Mouse (Mus musculus) retina, embryonic 14.5 days (tissue): ENCODE results near the gene Vps16.

Source experiments
- DNase-seq: peaks from one replicate; pipeline ENCODE4 v3.0.0-alpha.2; 2015; ENCODE audit warnings: low spot score

The Vps16 gene

DNA sequence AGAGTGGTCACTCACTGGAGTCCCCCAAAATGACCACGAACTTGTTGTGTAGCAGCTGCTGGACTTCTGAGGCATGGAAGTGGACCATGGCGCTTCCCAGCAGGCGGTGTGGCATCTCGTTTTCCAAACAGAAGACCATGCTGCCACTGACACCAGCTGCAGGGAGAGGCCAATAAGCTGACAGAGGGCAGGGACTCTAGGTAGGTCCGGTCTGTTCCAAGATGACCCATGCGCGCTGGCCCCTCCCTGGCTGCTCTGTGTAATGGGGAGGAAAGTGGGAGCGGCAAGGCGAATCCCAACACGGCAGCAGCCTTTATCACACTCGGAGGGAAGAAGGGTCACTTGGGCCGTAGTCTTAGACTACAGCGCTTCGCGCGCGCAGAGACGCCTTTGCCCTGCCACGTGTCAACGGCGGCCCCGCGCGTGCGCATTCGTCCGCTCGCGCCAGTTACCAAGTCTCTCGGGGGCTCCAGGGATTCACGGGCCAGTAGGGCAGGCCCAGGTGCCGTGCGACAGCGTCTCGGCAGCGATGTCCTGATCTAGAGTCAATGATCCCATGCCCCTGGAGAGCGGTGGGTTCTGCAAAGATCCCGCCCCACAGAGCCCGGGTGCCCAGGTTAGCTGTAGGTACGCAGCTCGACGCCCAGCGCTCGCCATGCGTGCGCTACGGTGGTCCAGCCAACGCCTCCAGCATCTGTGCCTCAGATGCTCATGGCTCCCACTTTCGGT lies 578 bp upstream of the Vps16 start:
- peak; percentile 84 for DNase-seq

DNA sequence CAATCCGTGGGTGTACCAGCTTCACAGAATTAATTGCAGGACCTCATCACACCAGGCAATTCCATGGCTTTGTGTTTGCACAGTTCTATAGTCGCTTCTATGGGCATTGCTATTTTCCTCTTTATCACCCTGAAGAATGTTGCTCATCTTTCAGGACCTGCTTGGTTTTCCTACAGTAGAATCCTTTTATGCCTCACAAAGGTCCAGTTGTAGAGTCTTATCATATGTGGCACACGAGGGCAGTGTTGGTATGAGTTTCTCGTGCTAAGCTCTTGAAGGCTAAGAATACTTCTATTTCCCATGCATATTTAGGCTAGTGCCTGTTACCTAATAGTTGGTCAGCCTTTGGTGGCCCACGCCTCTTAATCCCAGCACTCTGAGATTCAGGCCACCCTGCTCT lies 973 bp downstream of the Vps16 start:
- peak; percentile 27 for DNase-seq

DNA sequence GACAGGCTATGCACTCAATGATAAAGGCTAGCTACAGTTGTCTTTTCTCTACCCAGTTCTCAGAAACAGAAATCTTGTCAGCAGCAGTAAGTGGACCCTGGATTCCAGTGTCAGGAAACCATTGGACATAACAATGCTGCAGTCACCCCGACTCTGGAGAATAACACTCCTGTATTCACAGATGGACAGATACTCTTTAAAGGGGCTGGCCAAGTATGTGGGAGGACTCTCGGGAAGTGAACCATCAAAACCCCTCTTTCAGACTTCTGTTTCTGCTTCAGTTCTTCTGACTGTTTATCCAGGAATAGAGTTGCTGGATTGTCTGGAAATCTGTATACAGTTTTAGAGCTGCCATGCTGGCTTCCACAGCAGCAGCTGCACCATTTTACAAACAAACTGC lies 5.7 kb downstream of the Vps16 start:
- DNase-seq: no peak

DNA sequence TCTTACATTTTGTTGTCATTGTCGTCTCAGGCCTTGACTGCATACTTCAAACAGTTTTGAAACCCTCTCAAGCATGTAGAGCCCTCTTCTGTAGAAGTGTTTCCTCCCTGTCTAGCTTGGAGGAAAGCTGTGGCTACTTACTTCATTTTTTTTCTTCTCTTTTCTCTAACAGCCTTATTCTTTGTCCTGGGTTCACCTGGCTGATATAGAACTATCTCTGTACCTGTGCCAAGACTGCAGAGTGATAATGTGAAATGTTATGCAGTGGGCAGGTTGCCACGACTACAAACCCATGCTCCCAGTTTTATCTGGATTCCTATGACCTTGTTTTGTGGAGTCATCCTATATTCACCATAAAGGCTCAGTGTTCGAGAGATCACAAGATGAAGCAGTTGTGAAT lies 6.3 kb downstream of the Vps16 start:
- DNase-seq: no peak

DNA sequence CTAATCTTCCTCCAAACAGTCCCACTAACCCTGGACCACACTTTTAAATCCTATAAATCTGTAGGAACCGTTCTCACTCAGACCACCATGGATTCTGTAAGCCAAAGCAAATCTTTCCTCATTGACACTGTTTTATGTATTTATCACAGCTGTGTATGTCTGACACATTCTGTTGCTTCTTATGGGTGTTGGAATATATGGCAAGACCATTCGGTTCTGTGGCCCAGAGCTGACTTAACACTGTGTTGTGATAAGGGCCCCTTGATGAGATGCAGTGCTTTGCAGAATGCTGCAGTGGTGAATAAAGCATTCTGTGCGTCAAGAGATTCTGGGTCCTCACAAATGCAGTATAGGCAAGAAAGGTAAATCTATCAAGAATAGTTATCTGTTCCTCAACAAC lies 8.0 kb downstream of the Vps16 start:
- DNase-seq: no peak

DNA sequence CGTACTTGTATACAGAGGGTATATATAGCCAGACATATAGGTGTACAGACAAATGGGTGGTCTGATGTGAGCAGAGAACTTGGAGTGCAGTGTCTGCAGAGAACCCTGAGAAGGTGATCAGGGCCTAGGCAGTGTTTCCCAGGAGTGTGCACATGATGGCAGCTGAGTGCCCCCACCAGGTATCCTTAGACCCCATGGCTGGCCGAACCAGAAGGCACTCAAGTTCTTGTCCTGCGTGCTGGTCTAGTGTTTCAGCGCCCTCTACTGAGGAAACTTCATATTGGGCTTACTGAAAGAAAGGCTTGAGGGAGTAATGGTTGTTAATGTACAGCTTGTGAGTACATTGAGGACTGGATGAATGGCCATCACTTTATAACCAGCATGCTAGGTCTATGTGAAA lies 9.0 kb downstream of the Vps16 start:
- DNase-seq: peak; percentile 82

DNA sequence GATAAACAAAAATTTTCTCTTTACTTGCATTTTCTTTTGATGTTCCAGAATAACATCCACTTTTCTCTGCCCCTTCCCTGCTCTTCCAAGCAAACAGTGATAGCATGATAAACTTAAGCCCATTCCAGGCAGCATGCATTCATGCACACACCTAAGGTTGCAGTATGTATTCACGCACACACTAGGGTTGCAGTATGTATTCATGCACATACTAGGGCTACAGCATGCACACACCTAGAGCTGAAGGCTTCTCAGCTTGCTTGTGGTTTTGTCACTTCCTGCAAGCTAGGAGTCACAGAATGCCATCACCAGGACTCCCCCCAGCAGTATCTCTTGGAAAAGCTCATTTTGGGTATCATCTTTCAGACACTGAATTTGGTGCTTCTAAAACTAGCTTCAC lies 12.6 kb downstream of the Vps16 start:
- no peak for DNase-seq

DNA sequence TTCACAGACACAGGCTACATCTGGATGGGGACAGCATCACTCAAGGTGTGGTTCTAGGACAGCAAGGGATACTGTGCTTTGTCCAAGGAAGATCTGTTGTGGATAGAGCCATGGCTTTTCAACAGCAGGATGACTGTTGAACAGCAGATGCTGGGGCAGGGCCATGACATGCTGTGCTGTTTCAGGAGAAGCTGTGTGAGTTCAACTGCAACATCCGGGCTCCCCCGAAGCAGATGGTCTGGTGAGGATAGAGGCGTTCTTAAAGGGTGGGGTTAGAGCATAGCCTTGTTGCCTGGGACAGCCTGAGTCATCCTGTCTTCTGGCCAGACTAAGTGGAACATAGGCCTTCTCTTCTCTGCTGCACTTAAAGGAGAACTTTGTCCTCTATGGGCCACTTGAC lies 14.7 kb downstream of the Vps16 start:
- DNase-seq: no peak

DNA sequence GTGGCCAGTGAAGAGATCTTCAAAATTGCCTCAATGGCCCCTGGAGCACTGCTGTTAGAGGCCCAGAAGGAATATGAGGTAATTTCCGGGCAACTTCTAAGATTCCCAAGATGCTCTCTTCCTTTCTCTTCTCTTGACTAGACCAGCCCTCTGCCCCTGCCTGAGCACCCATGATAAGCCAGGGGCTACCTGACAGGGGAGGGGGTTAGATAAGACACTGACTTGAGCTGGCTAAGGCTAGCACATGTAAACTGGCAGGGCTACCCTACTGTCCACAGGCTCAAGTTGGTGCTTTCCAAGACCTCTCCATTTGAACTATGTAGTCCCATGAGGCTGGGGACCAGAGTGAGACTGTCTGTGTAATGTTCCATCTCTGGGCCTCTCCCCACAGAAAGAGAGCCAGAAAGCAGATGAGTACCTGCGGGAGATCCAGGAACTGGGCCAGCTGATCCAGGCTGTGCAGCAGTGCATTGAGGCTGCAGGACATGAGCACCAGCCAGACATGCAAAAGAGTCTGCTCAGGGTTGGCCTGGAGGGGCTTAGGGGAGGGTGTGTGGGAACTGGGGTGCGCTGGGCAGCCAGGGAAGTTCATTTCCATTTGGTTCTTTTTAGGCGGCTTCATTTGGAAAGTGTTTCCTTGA lies 15.8 kb downstream of the Vps16 start:
- no peak for DNase-seq

DNA sequence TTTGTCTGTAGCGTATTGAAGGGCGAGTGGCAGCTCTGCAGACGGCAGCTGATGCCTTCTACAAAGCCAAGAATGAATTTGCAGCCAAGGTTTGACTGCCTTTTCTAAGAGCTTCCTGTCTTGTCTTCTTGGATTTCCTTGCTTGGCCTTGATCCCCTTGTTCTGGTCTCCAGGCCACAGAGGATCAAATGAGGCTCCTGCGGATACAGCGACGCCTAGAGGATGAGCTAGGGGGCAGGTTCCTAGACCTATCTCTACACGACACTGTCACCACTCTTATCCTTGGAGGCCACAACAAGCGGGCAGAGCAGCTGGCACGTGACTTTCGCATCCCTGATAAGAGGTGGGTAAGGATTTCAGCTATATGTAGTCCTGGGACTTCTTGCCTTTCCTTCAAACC lies 18.0 kb downstream of the Vps16 start:
- no peak for DNase-seq

DNA sequence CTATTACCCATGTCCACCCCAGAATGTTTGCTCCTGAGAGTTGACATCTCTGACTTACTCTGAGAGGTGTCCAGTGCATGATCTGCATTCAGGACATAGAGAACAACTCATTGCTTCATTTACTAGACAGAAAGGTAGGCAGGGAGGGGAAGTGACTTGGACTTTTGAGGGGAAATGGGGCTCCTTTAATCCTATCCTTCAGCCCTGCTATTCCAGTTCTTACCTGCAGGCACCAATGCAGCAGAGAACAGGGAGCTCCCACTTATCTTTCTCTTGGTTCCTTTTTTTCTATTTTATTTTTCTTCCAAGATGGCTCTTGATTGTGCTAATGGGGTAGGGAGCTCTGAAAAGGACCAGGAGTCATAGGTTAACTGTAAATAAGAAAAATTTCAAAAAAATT lies 24.3 kb downstream of the Vps16 start:
- no peak for DNase-seq

DNA sequence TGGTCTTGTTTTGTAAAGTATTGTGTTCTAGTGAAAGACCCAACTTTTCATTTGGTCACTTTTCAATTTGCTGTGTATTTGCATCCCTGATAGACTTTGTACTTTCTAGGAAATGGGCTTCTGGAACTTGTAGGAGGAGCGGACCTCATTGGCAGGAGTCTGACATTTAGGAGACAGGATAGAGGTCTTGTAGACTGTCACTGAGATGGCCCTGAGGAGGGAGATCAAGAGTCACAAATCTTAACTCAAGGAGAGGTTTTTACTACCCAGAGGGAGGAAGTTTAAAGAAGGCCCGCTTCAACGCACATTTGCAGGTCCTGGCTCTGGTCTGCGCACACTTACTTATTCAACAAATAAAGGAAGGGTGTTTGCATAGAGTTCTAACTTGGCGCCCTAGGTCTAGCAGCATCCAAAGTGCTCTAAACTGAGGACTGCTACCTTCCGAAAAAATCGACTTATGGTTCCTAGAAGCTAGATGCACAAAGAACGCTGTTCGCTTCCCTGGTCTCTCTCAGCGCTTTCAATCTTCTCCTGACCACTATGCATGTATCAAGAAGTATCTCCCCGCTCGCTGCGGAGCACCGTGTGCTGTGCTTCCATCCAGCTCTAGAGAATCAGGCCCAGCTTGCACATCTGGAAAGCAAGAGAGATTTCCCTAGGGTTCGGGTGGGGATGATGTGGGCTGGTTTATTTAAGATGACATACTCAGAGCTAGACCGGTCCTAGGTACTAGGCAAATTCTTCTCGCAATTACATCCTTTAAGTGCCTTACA lies 25.1 kb downstream of the Vps16 start:
- peak; percentile 43 for DNase-seq

DNA sequence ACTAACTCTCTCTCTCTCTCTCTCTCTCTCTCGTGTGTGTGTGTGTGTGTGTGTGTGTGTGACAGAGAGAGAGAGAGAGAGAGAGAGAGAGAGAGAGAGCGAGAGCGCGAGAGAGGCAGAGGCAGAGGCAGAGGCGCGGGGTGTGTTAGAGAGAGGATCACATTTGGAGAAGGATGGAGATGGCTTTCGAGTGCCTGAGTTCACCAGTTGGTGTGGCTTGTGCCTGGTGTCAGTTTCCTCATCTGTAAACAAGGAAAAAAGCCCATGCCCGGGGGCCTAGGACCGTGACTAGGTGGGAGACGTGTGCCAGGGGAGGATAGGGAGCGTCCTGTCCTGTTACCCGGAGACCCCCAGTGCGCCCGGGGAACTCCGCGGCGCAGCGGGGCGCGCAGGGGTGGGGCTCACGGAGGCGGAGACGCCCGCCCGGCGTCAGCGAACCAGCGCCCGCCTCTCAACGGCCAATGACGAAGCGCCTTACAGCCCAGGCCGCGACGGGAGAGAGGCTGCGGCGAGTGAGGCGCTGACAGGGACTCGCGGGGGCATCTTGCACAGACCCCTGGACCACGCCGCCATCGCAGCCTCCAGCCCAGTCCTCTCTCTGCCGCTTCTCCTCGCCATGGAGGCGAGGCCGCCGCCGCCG lies 25.8 kb downstream of the Vps16 start, which contains the start of gene Ptpra:
Gene Ptpra, plus strand, starts transcription at position 485 of the 640 bp plus-strand sequence.
- peak; percentile 90 for DNase-seq

DNA sequence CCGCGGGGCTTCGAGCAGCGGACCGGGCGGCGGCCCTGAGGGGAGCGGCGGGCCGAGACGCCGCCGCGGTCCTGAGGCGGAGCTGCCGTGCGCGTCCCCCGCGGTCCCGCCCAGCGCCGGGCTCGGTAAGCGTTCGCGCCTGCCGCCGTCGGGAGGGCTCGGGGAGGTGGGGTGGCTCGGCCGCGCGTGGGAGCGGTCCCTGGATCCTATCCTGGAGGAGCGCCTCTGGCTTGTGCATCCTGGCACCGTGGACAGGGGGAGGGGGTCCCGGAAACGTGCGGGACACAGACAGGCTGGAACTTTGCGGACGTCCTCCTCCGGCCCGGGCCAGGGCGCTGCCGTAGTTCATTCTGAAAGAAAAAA lies 26.3 kb downstream of the Vps16 start:
- no peak for DNase-seq

DNA sequence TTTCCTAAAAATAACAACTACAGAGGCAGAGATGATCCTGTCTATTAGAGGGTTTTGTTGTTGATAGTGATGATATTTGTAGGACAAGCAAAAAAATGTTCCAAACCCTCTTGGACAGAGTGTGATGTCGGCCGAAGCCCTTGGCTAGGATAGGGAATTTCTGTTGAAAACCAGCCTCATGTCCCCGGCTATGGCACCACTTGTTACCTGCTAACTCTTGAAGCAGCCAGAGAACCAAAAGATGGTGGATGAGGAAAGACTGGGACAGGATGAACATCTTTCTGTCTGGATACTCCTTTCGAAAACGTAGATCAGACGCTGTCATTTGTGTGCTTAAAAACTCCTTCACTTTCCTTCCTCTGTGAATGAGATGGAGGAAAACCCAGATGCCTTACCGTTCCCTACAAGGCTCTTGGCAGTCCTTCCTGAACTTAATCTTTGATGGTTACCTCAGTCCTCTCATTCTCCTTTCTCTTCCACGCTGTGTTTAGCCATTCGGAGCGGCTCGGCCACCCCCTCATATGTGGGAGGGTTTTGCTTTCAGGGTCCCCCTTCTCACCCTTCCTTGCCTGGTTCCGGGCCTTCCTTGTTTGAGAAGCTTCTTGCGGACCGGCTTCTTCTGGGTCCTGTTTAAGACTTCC lies 27.1 kb downstream of the Vps16 start:
- no peak for DNase-seq

DNA sequence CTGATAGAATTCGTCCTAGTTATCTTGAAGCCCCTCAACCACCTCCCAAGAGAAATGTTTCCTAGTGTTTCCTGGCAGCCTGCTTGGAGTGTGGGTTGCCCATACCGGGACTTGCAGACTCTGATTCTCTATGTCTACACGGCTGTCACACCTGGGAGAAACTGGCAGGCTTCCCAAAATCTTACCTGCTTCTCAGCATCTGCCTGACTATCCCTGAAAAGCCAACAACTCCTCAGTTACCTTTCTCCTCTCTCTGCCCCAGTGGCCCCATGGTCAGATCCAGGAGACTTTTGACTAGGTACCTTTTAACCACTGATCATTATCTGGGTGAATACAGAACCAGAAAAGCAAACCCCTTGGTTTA lies 27.6 kb downstream of the Vps16 start:
- no peak for DNase-seq

DNA sequence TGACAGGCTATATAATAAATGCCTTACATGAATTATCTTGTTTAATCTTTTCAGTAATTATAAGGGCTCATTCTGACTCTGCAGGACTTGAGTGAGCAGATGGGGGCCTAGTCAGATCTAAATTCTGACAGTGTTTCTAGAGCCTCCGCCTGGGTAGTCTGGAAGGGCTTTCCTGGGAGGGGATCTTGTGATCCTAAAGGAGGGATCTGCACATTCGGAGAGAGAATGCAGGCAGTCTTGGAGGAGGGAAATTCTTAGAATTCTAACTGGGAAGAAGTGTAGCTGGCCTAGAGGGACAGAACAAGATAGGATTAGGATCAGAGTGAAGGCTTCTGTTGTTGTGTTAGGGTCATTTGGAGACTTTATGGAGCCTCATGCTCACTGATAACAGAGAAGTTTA lies 28.1 kb downstream of the Vps16 start:
- DNase-seq: no peak

DNA sequence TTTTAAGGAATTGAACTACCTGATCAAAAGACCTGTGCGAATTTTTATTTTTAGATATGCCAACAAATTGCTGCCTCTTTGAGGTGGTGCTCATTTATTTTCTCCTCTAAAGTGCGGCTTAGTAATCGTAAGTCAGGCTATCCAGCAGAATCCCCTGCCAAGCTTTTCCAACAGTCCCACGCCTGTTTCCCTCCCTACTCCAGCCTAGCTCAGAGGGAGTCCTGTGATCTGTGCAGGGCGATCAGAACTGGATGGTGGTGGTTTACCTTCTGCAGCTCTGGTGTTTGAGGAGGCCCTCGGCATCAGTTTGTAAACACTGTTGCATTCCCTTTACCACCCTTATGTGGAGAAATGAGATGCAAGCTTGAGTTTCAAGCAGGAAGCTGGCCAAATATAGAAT lies 29.3 kb downstream of the Vps16 start:
- no peak for DNase-seq

DNA sequence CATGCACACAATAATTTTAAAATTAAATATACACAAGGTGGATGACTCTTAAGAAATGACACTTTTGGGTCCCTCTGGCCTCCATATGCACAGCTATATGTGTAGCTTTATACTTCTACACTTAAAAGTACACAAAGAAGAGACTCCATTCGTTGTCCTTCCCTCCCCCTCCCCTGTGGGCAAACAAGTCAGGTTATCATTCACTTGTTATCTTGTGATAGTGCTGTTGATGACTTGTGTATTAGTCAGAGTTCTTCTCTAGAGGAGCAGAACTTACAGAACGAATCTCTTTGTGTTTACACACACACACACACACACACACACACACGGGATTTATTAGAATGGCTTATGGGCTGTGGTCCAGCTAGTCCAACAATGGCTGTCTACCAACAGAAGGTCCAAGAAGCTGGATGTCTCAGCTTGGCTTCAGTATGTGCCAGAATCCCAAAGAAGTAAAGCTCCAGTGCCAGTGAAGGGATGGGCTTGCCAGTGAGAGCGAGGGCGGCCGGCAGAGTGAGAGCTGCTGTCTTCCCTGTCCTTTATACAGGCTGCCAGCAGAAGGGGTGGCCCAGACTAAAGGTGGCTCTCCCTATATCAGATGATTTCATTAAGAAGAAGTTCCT lies 30.7 kb downstream of the Vps16 start:
- no peak for DNase-seq

DNA sequence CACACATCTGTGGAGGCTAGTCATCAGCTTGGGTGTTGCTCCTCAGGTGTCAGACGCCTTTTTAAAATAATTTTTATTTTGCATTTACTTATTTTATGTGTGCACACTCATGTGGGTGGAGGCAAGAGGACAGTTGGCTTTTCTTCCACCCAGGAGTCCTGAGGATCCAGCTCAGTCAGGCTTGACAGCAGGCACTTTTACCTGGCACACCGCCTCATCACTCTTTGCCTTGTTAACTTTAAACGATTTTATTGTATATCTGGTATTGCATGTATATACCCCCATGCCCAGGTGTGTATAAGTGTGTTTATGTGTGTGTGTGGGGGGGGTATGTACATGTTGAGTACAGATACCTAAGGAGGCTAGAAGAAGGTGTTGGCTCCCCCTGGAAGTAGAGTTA lies 33.7 kb downstream of the Vps16 start:
- no peak for DNase-seq

DNA sequence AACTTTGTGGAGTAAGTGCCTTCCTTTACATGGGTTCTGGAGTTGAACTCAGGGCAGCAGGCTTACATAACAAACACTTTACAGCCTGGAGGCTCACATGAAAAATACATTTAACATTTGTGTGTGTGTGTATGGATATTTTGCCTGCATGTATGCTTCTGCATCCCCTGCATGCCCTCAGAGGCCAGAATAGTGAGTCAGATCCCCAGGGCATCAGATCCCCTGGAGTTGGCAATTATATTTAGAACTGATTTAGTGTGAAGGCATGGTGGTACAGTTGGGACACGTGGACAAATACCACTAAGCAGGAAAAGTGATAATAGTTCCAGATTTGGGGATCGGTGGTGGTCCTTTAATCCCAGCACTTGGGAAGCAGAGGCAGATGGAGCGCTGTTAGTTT lies 35.4 kb downstream of the Vps16 start:
- DNase-seq: no peak
